Mouse (Mus musculus): ENCODE data around the gene Med15. TPM values are rescaled to one million over a fixed set of nuclear protein-coding genes. Genes with fewer than 3 reads are reported as not detected.

Med15 gene
- polyA plus RNA-seq, 1 experiment from 2014 or later: 35.2 TPM

DNA sequence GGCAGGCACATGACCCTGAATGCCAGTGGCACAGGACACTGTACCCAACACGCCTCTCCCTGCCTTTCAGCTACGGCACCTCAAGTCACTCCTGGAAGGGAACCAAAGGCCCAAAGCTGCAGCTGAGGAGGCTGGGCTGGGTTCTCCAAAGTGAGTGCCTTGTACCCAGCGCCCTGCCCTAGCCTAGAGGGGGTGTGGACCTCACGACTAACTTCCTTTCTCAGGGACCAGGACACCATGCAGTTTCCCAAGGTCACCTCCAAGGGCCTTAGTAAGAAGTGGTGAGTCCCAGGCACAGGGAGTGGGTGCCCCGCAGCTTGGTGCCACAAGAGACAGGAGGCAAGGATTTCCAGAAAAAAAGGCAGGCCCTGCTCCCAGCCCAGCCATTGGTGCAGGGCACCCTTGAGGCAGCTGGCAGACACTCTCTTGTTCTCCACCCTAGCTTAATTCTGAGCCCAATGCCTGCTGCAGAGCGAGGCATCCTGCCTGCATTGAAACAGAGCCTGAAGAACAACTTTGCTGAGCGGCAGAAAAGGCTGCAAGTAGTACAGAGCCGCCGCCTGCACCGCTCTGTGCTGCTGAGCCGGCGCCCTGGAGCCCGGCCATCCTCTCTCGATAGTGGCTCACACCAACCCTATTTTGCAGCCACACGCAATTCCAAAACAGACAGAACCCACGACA is 82.6 kb downstream of the Med15 start:
- no peaks in the 10 kb centered on the region for H3K9me3 ChIP-seq (ENCODE audit: control insufficient read depth, low read length)
- H3K4me2 ChIP-seq (ENCODE audit: low read depth, low read length): no peak overlapping the region
- DNase-seq (ENCODE audit: low spot score) (no peak), ATAC-seq (ENCODE audit: low read depth) (no peak)
- peaks cover 53% of the 10 kb centered on the region for H3K36me3 ChIP-seq (ENCODE audit: control insufficient read depth, insufficient read depth, low read length)
- no peaks in the 10 kb centered on the region for H3K27me3 ChIP-seq (replicated peaks; ENCODE audit: control insufficient read depth, insufficient read depth, low read length)
- no peak overlapping the region for H3K4me3 ChIP-seq (ENCODE audit: low read depth, low read length)
- 85% methylated on average over 16 of the region's 16 CpGs for WGBS
- H3K27ac ChIP-seq (replicated peaks; ENCODE audit: low read depth, low read length): no peak overlapping the region
- H3K9ac ChIP-seq (ENCODE audit: low read depth, low read length): no peak overlapping the region
- no peaks in the 10 kb centered on the region; the same call in 1 of the 2 replicates for H3K4me1 ChIP-seq (ENCODE audit: control insufficient read depth, insufficient read depth, low read length)

DNA sequence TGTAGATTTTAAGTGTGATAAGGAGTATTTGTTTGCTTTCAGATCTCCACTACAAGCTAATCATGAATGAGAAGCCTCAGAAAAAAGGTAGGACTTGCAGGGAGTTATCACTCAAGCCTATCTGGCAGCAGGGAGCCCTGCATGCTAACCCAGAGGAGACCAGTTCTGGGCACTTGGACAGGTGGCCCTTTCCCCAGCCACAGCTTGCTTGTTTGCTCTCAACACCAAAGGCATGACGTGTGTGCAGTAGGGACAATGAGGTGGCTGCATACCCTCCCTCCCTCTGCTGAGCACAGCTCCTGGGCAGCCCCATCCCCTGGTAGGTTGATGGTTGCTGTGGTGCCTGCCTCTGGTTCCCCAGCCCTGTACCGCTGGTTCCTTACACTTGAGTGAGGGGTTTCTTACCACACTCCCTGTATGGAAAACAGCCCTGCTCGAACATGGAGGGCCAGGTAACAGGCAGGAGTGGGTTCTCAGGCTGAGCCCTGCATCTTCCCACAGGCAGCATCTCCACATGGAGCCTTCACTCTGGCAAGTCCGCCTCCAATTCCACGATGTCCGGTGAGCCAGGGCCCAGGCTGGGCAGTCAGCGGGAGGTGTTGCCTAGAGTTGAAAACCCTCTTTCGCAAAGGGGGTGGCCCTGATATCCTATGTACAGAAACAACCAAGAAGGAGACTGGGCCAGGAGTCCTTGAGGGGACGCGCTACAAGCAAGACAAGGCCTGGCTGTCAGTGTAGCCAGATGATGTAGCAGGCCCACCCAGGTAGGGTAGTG is 84.9 kb downstream of the Med15 start:
- no peaks in the 10 kb centered on the region for H3K27me3 ChIP-seq (replicated peaks; ENCODE audit: control insufficient read depth, insufficient read depth, low read length)
- H3K36me3 ChIP-seq (ENCODE audit: control insufficient read depth, insufficient read depth, low read length): peaks cover 42% of the 10 kb centered on the region
- no peak overlapping the region for H3K4me3 ChIP-seq (ENCODE audit: low read depth, low read length)
- no peaks in the 10 kb centered on the region; the same call in 1 of the 2 replicates for H3K4me1 ChIP-seq (ENCODE audit: control insufficient read depth, insufficient read depth, low read length)
- no peak for ATAC-seq (ENCODE audit: low read depth)
- no peak overlapping the region for H3K27ac ChIP-seq (replicated peaks; ENCODE audit: low read depth, low read length)
- DNase-seq (ENCODE audit: low spot score): no peak
- no peak overlapping the region for H3K9ac ChIP-seq (ENCODE audit: low read depth, low read length)
- H3K4me2 ChIP-seq (ENCODE audit: low read depth, low read length): no peak overlapping the region
- 87% methylated on average over 10 of the region's 10 CpGs for WGBS
- no peaks in the 10 kb centered on the region for H3K9me3 ChIP-seq (ENCODE audit: control insufficient read depth, low read length)

DNA sequence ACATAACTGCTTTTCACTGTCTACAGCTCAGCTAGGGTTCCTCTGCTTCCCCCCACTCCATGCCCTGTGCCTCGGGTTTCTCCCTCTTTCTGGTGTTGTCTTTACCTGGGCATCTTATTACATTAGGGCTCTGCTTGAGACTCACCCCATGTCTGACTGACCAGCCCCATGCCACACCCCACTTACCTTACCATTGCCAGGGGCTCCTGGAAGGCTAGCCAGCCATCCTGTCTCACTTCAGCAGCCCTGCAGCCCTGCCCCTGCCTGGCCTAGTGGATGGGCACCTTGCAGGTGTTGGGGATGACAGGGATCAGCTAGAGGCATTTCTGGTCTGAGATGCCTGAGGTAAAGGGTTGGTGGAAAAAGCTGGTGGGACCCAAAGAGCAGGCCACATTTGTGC is 85.5 kb downstream of the Med15 start:
- no peak for ATAC-seq (ENCODE audit: low read depth)

DNA sequence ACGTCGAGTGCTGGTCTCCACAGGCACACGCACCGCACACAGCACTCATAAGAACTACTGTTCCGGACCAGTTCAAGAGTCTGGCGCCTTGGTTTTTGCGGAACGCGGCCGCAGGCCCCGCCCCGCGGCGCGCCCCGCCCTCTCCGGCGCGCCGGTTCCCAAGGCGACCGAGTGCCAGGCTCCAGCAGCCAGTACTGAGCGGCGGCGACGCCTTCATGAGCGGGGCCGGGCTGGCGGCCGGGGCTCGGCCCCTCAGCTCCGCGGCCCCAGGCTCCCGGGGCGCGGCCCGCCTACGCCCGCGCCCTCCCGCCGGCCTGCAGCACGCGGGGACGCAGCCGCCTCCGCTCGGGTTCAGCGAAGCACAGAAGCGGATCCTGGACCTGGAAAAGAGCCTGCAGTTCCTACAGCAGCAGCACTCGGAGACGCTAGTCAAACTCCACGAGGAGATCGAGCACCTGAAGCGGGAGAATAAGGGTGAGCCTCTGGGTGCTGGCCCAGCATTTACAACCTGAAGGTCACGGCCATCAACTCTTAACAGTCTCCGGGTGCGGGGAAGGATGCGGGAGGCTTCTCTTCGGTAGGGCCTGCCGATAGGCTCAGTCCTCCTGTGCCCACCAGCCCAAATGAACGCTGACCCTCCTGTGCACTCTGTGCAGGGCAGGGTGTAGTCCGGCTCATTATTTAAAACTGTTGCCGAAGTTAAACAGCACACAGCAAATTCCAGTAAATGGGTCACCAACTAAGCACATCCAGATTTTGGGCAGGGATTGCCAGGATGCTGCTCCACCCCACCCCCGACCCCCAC is 86.2 kb downstream of the Med15 start, which contains the start of gene Ccdc74a:
Gene Ccdc74a (plus strand): TSS at position 161 of the 805 bp plus-strand sequence.
- peak within 1 kb of the TSS; percentile 53 for H3K27ac ChIP-seq (replicated peaks; ENCODE audit: low read depth, low read length)
- H3K9me3 ChIP-seq (ENCODE audit: control insufficient read depth, low read length): no peaks in the 10 kb centered on the region
- 2% methylated on average over 45 of the region's 65 CpGs for WGBS
- no peaks in the 10 kb centered on the region; the same call in 1 of the 2 replicates for H3K4me1 ChIP-seq (ENCODE audit: control insufficient read depth, insufficient read depth, low read length)
- H3K4me3 ChIP-seq (ENCODE audit: low read depth, low read length): peak within 1 kb of the TSS; percentile 53
- no peaks in the 10 kb centered on the region for H3K27me3 ChIP-seq (replicated peaks; ENCODE audit: control insufficient read depth, insufficient read depth, low read length)
- ATAC-seq (ENCODE audit: low read depth) (peak; percentile 97), DNase-seq (ENCODE audit: low spot score) (peak; percentile 92)
- peak within 1 kb of the TSS; percentile 72 for H3K4me2 ChIP-seq (ENCODE audit: low read depth, low read length)
- H3K36me3 ChIP-seq (ENCODE audit: control insufficient read depth, insufficient read depth, low read length): peaks cover 40% of the 10 kb centered on the region
- peak within 1 kb of the TSS; percentile 73 for H3K9ac ChIP-seq (ENCODE audit: low read depth, low read length)

More for the DNA sequence above, 85.5 kb downstream of the Med15 start:
- H3K4me3 ChIP-seq (ENCODE audit: low read depth, low read length): peak overlapping the region; percentile 53
- 8% methylated on average over 1 of the region's 1 CpGs for WGBS
- no peak for DNase-seq (ENCODE audit: low spot score)
- peaks cover 42% of the 10 kb centered on the region for H3K36me3 ChIP-seq (ENCODE audit: control insufficient read depth, insufficient read depth, low read length)
- no peaks in the 10 kb centered on the region for H3K9me3 ChIP-seq (ENCODE audit: control insufficient read depth, low read length)
- H3K27ac ChIP-seq (replicated peaks; ENCODE audit: low read depth, low read length): no peak overlapping the region
- peak overlapping the region; percentile 73; the same call in 1 of the 2 replicates for H3K9ac ChIP-seq (ENCODE audit: low read depth, low read length)
- H3K4me2 ChIP-seq (ENCODE audit: low read depth, low read length): peak overlapping the region; percentile 72
- H3K4me1 ChIP-seq (ENCODE audit: control insufficient read depth, insufficient read depth, low read length): no peaks in the 10 kb centered on the region; the same call in 1 of the 2 replicates
- H3K27me3 ChIP-seq (replicated peaks; ENCODE audit: control insufficient read depth, insufficient read depth, low read length): no peaks in the 10 kb centered on the region

DNA sequence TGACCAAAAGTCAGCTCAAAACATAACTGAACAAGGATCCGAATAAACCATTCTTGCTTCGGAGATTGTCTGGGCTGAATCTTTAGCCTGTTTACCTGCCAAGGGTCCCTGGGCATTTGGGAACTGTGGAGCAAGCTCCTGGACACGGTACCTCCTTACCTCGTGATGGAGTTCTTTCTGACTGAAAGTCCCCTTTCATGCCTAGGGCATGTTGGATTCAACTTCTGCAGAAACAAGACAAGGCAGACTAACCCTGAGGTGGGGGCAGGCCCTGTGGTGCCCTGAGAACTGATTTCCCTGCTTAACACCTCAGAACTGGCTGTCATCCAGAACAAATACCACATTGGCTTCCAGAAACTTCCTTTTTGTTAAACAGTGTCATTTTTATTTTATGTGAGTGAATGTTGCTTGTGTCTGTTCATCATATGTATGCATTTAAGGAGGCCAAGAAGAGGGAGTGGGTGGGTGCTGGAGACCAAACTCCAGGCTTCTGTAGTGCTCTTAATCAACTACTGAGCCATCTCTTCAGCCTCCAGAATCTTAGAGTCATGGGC is 89.2 kb downstream of the Med15 start:
- ATAC-seq (ENCODE audit: low read depth) (no peak), DNase-seq (ENCODE audit: low spot score) (no peak)
- Histone ChIP-seq H3K27ac (replicated peaks; ENCODE audit: low read depth, low read length) (no peak overlapping the region), H3K4me2 (ENCODE audit: low read depth, low read length) (no peak overlapping the region), H3K9me3 (ENCODE audit: control insufficient read depth, low read length) (no peaks in the 10 kb centered on the region), H3K9ac (ENCODE audit: low read depth, low read length) (no peak overlapping the region), H3K36me3 (ENCODE audit: control insufficient read depth, insufficient read depth, low read length) (peaks cover 56% of the 10 kb centered on the region), H3K4me1 (ENCODE audit: control insufficient read depth, insufficient read depth, low read length) (no peaks in the 10 kb centered on the region; the same call in 1 of the 2 replicates), H3K4me3 (ENCODE audit: low read depth, low read length) (no peak overlapping the region), H3K27me3 (replicated peaks; ENCODE audit: control insufficient read depth, insufficient read depth, low read length) (no peaks in the 10 kb centered on the region)
- WGBS: 86% methylated on average over 4 of the region's 4 CpGs

DNA sequence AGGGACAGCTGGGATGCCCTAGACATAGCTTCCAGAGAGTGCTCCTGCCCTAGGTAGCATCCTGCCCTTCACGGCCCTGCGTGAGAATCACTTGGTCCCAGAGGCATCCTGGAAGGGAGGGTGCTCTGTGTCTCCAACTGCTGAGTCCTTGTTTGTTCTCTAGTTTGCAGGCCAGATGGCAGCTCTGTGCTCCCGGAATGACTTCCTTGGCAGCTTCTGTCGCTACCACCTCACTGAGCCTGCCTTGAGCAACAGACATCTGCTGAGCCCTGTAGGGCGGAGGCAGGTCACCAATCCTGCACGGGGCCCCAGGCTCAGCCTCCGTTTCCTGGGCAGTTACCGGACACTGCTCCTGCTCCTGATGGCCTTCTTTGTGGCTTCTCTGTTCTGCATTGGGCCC is 90.4 kb downstream of the Med15 start:
- Histone ChIP-seq H3K4me3 (ENCODE audit: low read depth, low read length) (no peak overlapping the region), H3K4me1 (ENCODE audit: control insufficient read depth, insufficient read depth, low read length) (no peaks in the 10 kb centered on the region; the same call in 1 of the 2 replicates), H3K27me3 (replicated peaks; ENCODE audit: control insufficient read depth, insufficient read depth, low read length) (no peaks in the 10 kb centered on the region), H3K27ac (replicated peaks; ENCODE audit: low read depth, low read length) (no peak overlapping the region), H3K4me2 (ENCODE audit: low read depth, low read length) (no peak overlapping the region), H3K36me3 (ENCODE audit: control insufficient read depth, insufficient read depth, low read length) (peaks cover 59% of the 10 kb centered on the region), H3K9me3 (ENCODE audit: control insufficient read depth, low read length) (no peaks in the 10 kb centered on the region), H3K9ac (ENCODE audit: low read depth, low read length) (no peak overlapping the region)
- DNase-seq (ENCODE audit: low spot score) (no peak), ATAC-seq (ENCODE audit: low read depth) (no peak)
- 86% methylated on average over 6 of the region's 8 CpGs for WGBS

DNA sequence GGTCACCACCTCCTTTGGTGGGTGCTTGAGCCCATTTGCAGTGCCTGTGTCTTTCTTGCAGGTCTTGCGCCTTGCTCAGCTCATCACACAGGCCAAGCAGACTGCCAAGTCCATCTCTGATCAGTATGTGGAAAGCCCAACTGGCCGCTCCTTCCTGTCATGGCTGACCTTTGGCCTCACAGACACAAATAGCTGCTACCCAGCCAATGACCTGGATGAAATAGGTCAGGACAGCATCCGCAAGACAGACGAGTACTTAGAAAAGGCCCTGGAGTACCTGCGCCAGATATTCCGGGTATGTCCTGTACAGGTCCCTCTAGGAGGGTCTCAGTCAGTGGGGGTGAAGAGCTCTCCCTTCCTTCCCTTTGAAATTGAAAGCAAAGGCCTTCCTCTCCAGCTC is 91.4 kb downstream of the Med15 start:
- Histone ChIP-seq H3K9me3 (ENCODE audit: control insufficient read depth, low read length) (no peaks in the 10 kb centered on the region), H3K27me3 (replicated peaks; ENCODE audit: control insufficient read depth, insufficient read depth, low read length) (no peaks in the 10 kb centered on the region), H3K36me3 (ENCODE audit: control insufficient read depth, insufficient read depth, low read length) (peaks cover 59% of the 10 kb centered on the region), H3K27ac (replicated peaks; ENCODE audit: low read depth, low read length) (no peak overlapping the region), H3K4me1 (ENCODE audit: control insufficient read depth, insufficient read depth, low read length) (no peaks in the 10 kb centered on the region), H3K9ac (ENCODE audit: low read depth, low read length) (no peak overlapping the region), H3K4me3 (ENCODE audit: low read depth, low read length) (no peak overlapping the region), H3K4me2 (ENCODE audit: low read depth, low read length) (no peak overlapping the region)
- no peak for DNase-seq (ENCODE audit: low spot score)
- ATAC-seq (ENCODE audit: low read depth): no peak
- WGBS: 77% methylated on average over 6 of the region's 6 CpGs

DNA sequence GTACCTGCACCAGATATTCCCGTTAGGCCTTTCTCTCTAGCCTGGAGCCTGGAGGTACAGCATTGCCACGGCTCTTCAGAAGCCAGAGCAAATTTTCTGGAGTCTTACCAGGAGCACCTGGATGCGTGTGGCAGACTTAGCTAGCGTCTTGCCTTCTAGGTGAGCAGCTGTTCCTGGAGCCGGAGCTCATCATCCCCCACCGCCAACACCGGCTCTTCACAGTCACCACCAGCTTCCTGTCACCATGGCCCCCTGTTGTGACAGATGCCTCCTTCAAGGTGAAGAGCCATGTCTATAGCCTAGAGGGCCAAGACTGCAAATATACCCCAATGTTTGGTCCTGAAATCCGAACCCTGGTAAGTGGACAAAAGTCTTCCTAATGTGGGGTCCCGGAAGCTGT is 92.0 kb downstream of the Med15 start:
- Histone ChIP-seq H3K4me2 (ENCODE audit: low read depth, low read length) (no peak overlapping the region), H3K4me1 (ENCODE audit: control insufficient read depth, insufficient read depth, low read length) (no peaks in the 10 kb centered on the region), H3K27ac (replicated peaks; ENCODE audit: low read depth, low read length) (no peak overlapping the region), H3K9me3 (ENCODE audit: control insufficient read depth, low read length) (no peaks in the 10 kb centered on the region), H3K27me3 (replicated peaks; ENCODE audit: control insufficient read depth, insufficient read depth, low read length) (no peaks in the 10 kb centered on the region), H3K4me3 (ENCODE audit: low read depth, low read length) (no peak overlapping the region), H3K36me3 (ENCODE audit: control insufficient read depth, insufficient read depth, low read length) (peaks cover 59% of the 10 kb centered on the region), H3K9ac (ENCODE audit: low read depth, low read length) (no peak overlapping the region)
- DNase-seq (ENCODE audit: low spot score) (no peak), ATAC-seq (ENCODE audit: low read depth) (no peak)
- 88% methylated on average over 9 of the region's 9 CpGs for WGBS
